Mouse (Mus musculus) T-cell, adult 2 months (primary cell): ENCODE measurements around the gene Gorasp2.

ENCODE experiments used
- DNase-seq: peaks from one replicate; pipeline ENCODE4 v3.0.0; 2022; ENCODE audit warnings: low spot score

The Gorasp2 gene

DNA sequence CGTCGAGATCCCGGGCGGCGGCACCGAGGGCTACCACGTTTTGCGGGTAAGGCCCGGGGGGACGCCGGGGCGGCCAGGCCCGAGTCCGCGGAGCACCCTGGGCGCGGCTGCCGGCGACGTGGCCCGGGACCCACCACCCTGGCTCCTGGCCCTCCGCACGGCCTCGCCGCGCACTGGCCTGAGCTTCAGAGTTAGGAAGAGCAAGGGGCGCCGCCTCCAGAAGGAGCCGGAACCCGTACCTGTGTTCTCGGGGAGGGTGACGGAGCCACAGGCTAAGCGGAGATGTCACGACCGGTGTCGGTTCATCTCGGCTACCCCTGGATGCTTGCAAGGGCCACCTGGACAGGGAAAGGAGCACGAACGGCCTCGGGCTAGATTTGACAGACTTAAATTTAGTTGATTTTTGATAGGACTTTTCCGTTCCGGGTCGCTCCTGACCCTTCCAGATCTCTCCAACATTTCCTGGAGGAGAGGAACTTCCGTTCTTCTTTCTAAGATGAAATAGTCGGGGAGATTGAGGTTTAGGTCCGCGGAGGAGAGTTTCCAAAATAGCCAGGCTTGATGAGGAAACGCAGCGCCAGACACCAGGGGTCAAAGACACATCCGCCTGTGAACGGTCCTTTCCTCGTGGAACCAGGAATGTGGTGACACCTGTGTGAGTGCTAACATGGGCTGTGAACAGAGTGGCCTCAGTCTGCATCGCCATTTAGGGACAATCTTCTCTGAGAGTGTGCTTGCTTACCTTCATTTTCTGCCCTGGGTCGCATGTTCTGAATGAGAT, 529 bp downstream of the Gorasp2 start, which contains the start of gene Gm26558:
Gm26558 (minus strand) TSS at position 394 of the 781 bp plus-strand sequence.
- DNase-seq: no peak

DNA sequence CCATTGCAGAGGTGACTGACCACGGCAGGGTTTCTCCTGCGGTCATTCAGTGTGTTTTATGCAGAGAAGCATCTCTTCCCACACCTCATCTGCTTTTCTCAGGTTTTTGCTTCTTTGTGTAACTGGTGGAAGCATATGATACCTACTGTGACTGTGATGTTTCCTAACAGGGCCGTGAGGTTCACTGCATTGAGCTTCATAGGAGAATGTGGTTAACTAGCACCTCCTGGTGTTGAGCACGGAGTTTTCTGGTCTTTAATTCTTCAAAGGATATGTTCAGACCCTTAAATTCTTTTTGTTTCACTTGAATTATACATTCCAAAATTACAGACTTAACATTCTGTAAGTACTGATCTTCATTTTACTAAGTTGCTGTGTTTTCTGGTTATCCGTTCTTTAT, 2.4 kb downstream of the Gorasp2 start:
- peak; percentile 39 for DNase-seq

DNA sequence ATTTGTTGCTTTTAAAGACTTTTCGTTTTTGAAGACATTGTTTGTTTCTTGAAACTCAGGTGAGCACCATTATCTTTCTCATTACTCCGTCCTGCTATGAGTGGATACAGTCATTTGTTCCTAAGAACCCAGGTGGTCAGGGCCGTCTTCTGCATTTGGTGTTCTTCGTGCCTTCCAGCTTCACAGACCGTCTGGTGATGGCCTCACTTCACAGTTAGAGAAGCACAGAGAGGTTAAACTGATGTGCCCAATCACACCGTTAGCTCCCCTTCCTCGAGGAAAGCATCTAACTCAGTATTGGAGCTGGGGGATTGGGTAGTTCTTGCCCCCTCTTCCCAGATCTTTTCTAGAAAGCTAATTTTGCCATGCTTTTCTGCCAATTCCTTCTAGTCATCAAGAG, 5.6 kb downstream of the Gorasp2 start:
- DNase-seq: no peak

DNA sequence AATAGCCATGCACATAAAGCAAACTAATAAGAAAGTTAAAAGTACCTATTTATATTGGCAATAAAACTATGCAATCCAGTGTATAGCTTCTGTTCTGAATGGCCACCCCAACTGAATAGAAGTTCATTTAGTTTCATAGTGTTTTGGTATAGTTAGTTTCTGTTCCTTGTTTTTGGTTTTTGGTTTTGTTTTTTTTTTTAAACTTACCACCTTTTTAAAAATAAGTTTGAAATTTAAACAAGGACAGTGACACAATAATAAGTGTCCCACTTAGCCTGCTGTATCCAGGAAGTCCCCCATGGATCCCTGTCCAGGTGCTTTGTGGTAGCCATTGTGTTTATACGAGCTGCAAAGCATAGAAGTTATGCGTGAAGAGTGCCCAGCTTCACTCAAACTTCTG, 7.9 kb downstream of the Gorasp2 start:
- DNase-seq: no peak

DNA sequence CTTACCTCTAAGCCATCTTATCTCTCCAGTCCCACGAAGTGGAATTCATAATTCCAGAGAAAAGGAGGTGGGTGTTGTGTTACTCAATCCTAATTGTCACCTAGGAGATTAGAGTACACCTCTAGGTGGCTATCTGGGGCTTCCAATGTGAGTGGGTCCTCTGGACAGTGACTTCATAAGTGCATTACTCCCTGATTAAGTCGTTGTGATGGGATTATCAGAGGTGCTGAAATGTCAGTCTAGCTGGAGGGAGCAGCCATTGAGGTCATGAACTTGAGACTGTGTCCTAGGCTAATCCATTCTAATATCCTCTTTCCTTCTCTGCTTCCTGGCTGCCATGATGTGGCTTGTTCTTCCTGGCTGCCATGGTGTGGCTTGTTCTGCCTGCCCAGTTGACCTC, 8.5 kb downstream of the Gorasp2 start:
- DNase-seq: no peak

DNA sequence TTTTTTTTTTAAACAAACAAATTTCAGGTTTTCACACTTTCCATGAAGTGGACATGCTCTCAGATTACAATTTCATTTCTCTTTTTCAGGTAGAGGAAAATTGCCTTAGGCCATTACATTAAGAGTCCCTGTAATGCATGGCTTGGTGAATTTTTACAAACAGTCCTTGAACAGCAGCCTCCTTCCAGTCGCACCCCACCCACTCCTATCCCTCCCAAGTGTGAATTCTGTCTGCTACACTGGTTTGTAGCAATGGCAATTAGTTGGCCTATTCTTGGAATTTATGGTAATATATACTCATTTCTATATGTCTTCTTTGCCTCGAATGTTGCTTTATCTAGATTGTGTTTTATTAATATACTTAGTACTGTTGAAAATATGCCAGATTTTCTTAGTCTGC, 11.1 kb downstream of the Gorasp2 start:
- DNase-seq: no peak

DNA sequence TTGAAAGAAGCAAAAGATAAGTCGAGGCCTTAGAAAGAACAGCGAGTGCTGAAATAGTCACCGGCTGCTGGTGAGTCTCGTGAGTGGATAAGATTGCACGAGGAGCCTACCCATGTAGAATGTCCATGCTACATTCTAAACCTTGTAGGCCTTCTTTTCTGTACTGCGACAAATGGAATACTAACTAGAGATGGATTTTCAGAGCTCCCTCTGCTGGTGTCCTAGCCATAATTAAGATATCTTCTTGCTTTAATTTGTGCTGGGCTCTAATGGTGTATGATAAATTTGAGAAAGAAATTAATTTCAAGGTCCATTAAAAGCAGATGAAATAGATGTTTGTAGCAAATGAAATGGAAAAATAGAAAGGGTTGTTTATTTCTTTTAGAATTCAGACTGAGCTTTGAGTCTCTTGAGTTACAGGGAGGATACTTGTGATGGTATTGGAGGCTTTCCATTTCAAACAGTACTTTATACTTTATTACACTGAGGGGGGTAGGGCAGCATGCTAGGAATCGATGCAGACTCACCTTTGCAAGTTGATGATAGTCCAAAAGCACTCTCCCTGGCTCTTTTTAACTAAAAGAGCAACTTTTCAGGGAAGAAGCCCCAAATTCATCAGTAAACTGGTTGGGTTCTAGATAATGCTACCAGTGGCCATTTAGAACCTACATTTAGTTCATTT, 12.2 kb downstream of the Gorasp2 start:
- no peak for DNase-seq

DNA sequence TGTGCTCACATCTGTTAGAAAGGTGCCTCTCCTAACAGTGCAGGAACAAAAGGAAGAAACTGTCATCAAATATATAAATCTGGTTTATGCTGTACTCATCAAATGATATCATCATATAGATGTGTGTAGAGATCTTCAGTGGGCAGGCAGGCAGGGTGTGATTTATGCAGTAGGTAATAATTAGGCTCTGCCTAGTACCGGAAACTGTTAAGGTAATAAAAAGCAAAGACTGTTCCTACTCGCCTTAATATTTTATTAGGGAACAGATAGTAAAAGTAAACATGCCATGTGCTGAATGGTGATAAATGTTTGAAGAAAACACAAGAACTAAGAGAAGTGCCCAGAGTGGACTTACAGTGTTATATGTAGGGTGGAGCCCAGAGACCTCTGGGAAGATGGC, 20.9 kb downstream of the Gorasp2 start:
- DNase-seq: no peak

DNA sequence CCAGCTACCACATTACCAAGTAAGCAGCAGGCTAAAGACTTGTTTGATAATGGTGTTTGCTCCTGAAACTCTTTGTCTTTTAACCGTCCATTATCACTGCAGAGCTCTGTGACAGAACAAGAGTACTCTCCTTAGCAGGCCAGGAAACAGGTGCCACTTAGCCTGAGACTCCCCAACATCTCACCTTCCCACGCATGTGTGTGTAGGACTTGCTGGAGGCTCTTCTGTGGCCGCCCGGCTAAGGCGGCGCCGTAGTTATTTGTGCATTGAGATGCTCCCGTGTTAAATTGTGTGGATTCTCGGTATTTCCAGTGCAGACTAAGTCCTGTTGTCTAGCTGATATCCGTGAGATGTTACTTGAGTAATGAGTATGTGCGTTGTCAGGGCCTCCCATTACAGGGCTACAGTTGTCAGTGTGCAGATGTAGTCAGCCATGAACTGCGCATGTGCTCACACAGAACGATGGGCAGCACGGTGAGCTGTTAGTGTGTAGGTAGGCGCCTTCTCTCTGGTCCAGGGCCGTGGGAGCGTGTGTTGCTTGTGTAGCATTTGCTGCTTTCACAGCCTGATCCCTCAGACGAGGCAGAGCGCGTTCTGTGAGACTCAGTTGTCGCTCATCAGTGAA, 27.2 kb downstream of the Gorasp2 start:
- no peak for DNase-seq

DNA sequence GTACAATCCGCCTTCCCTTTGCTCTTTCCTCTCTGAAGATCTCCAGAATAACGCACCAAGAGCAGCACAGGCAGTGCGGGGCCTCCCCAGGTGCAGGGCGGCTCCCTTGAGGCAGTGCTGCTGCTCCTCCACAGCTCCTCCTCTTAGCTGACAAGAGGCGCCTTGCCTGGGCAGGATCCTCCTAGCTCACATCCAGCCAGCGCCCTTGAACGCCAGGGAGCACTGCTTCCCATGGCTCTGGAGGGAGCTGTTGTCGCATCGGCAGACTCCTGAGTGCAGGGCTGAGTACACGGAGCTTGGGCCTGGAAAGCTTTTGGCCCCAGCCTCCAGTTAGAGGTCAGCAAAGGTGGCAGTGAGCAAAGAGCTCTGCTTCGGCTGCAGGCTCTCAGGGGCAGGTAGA, 28.8 kb downstream of the Gorasp2 start:
- no peak for DNase-seq

DNA sequence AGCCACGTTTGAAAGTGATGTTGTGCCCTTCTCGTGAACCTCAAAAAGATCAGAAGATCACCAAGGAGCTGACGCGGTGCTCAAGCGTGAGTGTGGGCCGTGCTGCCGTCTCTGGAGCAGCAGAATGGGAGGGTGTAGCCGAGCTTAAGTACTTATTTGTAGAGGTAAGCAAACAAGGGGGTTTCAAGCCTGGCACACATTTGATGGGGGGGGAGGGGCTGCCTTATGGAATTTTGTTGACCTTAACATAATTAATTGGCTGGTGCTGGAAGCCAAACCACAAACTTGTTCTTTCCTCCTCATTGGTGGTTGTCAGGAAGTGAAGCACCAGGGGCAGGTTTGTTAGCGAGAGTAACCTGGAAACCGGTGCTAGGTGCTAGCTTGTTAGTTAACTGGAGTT, 34.3 kb downstream of the Gorasp2 start:
- DNase-seq: no peak

DNA sequence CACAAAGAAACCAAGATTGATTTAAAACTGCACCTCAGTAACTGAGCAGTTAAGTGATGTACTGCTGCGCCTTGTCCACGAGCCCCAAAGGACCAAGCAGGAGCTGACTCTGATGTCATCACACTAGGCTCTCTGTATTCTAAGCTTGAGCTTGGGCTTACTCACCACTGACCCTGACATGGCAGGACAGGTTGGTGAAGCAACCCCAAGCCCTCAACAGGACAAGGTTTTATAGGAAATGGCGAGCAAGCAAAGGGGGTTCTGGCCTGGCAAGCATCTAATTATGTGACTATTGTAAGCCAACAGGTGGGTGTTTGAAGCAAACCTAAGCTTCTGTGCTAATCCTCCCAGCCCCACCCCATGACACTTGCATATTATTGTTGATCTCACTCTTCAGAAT, 39.5 kb downstream of the Gorasp2 start:
- no peak for DNase-seq

DNA sequence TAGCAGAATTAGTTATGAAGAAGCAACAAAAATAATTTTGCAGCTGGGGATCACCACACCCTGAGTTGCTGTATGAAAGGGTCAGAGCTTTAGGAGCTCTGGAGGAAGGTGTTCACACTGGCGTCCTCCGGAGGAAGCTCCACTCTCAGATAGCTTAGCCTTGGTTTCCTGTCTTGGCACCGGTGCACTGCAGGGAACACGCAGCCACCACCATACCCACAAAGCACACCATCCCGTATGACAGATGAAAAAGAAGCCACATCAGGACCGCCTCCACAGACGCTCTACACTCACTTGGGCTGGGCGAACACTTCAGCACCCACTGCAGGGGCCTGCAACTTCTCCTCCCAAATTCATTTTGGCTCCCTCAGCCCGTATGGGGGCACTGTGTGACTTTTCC, 40.2 kb downstream of the Gorasp2 start:
- DNase-seq: peak; percentile 60

DNA sequence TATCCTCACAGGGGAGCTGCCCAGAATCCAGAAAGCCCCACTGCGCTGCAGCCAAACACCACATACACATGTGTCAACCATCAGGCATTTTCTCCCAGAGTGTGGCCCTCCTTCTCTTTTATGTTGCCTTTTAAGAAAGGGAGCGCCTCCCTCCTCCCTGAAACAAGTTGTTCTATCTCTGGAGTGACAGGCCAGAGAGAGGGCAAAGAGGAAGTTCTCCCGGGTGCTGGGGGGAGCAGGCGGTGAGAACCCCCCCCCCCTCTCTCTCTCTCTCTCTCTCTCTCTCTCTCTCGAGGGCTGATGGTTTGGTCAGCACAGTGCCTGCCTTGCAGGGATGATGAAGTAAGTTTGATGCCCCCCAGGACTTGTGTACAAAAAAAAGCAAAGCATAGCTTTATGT, 41.0 kb downstream of the Gorasp2 start:
- no peak for DNase-seq

DNA sequence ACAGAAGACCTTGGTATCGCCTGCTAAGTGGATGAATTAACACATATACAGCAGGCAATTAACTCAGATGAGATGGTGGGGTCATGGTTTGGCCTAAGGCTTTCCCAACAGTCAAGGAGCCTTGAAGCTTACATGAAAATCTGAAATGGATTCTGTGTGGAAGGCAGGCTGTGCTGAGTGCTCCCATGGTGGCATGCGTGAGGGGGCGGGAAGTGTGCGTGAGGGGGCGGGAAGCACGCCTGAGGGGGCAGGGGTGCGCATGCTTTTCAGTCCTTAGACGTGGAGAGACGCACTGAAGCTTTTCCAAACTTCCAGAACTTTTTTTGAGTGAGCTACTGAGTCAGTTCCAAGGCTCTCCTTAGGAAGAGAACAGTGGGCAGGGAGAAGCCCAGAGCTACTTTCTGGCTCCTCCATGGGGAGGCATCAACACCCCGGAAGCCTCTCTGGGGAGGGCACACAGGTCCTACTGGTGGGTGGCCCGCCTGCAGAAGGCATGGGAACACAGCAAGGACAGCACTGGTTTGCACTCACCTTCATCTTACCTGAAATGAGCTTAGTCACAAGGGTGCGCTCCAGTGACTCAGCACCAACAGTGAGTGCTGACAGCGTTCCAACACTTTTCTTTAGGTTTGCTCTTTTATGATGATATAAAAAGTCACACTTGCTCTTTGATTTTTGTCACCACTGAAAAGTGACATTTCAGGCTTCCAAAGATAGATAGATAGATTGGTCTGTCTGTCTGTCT, 47.8 kb downstream of the Gorasp2 start:
- no peak for DNase-seq

DNA sequence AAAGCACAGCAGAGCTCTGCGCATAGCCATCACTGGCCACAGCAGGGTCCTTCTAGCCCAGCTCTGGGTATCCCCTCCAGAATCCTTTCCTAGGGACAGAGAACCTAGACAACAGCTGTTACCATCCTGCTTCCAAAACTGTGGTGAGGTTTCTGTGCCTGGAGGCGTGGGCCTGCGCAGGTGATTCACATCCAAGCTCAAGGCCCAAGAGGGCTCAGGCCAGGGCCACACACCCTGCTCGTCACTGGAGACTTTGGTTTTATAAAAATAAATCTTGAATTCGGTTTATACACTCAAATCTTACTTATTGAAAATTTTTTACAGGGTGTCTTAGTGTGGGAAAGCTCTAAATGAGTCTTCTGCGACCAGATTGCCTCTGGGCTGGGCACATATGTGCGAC, 48.9 kb downstream of the Gorasp2 start:
- no peak for DNase-seq

DNA sequence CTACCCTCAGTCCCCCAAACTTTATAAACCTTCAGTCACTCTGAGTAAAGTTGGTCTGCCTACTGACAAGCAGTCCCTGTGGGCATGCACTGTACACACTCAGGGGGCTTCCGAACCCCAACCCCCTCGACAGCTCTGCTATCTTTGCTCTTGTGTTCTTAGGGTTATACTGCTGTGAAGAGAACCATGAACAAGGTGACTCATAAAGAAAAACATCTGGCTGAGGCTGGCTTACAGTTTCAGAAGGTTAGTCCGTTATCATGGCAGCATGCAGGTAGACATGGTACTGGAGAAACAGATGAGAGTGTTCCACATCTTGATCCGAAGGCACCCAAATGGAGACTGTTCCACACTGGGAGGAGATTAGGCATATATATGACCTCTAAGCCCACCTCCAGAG, 49.5 kb downstream of the Gorasp2 start:
- no peak for DNase-seq

DNA sequence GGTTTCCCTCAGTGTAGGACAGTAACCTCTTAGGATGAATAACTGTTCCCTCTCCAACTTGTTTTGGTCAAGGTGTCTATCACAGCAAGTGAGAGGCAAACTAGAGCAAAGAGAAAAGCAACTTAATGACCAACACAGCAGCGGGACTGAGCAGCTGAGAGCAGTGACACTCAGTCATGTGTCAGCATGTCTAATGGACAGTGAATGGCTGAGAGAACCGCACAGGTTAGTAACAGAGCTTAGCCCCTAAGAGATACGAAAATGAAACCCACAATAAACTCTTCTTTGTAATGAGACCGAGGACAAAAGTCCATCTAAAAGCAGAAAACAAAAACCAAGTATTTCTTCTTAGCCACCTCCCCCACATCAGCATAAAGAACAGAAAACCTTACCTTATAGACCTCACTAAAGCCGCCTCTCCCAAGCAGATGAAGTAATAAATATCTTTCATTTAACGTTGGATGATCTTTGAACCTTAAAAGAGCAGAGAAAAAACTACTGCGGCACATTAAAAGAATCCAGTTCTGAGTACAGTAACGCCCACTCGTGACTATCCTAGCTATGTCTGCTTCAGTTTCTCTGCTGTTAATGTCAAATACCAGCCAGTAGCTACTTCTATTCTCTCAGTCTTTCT, 62.4 kb downstream of the Gorasp2 start:
- no peak for DNase-seq

DNA sequence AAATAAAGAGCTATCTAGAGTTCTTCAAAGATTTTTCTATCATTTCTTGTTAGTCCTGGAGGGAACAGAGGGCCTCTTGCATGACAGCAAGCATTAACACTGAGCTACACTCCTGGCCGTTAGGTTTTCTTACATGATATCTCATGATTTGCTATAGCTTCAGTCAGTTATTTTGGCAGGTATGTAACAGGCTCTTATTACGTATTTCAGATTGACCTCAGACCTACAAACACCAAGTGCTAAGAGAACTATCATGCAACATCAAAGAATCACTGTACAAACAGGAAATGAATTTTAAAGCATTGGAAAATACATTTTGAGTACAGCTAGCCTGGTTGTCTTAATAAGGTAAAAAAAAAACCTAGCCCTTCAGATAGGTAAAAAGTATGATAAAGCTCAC, 65.7 kb downstream of the Gorasp2 start:
- no peak for DNase-seq

DNA sequence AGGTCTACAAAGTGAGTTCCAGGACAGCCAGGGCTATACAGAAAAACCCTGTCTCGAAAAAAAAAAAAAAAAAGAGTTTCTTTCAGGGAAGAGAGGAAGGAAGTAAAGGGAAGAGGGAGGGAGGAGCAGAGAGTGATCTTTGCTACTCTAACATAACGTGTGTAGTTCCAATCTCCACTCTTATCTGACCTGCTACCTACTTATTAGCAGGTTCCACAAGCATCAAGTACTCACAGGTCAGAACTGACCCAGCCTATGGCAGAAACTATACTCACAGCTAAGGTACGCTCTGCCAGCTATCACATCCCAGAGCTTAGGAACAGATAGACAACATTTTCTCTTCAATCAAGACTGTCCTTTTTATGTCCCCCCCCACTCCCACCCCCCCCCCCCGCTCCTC, 74.2 kb downstream of the Gorasp2 start:
- no peak for DNase-seq

DNA sequence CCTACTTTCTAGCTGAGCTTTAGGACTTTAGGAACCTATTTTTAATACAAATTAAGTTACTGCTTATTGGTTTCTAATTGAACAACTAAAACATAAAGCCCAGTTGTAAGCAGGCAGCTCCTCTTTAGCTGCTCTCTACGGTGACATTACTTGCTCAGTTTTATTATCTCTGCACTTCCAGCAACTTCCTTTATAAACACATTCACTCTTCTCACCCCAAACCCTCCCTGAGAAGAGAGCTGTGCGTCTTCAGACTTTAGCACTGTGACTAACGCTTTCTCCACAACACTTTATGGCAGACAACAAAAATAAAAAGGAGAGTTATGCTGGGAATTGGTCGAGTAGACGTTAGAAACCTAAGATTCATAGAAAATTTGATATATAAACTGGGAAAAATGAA, 74.6 kb downstream of the Gorasp2 start:
- no peak for DNase-seq

DNA sequence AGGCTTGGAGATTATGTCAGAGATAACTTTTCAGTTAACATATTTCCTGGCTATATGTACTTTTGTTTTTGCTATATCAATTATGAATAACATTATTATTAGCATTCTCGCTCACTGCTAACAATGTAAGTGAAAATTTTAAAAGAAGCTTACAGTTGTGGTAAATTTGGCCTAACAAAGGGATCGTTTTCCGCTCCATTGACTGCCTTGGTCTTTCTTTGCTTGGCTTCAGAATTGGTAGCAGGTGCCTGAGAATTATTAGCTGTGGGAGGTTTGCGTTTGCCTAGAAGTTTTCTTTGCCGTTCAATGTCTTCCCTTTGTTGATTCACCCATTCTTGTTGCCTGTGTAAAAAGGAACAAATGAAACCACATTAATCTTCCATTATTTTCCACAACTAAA, 80.5 kb downstream of the Gorasp2 start:
- no peak for DNase-seq
